Mouse (Mus musculus) olfactory bulb, adult 2 months (tissue): ENCODE data around the gene Efna5.

Experiments
- CTCF ChIP-seq: fragments of 200-500 bp; IDR thresholded peaks from 2 replicates; pipeline ENCODE4 v1.5.1; 2012; ENCODE audit warnings: low read depth, mild to moderate bottlenecking, low read length, moderate library complexity; ENCODE audit not compliant: insufficient read depth
- POLR2A ChIP-seq: fragments of 200-500 bp; IDR thresholded peaks from 2 replicates; pipeline ENCODE4 v1.6.1; 2012; ENCODE audit warnings: mild to moderate bottlenecking, low read depth, low read length, moderate library complexity; ENCODE audit not compliant: insufficient read depth

DNA sequence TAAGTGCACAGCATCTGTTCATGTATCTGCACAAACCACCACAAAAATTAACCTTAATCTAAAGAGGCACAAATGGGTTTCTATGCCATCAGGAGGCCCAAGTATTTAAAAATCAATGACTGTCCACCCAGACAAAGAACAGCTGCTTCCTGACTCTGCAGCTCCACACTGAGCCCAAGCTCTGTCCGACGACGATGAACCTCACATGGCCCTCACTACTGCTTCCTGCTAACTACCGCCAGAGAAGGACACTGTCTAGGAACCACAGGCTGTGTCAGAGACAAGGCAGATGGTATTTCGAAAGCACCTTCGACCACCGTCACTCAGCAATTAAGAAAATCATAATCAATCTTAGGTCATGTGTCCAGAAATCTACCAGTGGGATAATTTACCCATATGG, 29.8 kb downstream of the Efna5 start:
- no peak for TF ChIP-seq CTCF
- TF ChIP-seq POLR2A = no peak
